Mouse (Mus musculus) limb, embryonic 15.5 days (tissue): ENCODE measurements around the gene Mrvi1. TPM values are rescaled to one million over a fixed set of nuclear protein-coding genes. Genes with fewer than 3 reads are reported as not detected.

Source experiments
- ATAC-seq: fragments of 200-750 bp; cut with Nextera tagmentation; 2 replicates; pipeline ENCODE4 v1.8.0; 2017; ENCODE audit warnings: low read depth, moderate TSS enrichment; ENCODE audit not compliant: insufficient number of reproducible peaks, low FRiP score, low TSS enrichment
- H3K27ac ChIP-seq: fragments of 300-500 bp; sonication (generic); 2 replicates; pipeline ENCODE4 v1.5.1; 2015; ENCODE audit warnings: moderate library complexity, mild to moderate bottlenecking, inconsistent platforms
- H3K27me3 ChIP-seq: fragments of 300-500 bp; sonication (generic); 2 replicates; pipeline ENCODE4 v1.6.1; 2015; ENCODE audit warnings: inconsistent platforms
- H3K36me3 ChIP-seq: fragments of 300-500 bp; sonication (generic); 2 replicates; pipeline ENCODE4 v1.6.1; 2015; ENCODE audit warnings: inconsistent platforms
- H3K4me1 ChIP-seq: fragments of 300-500 bp; sonication (generic); 2 replicates; pipeline ENCODE4 v1.6.1; 2015; ENCODE audit warnings: inconsistent platforms
- H3K4me2 ChIP-seq: fragments of 300-500 bp; sonication (generic); 2 replicates; pipeline ENCODE4 v1.6.1; 2015; ENCODE audit warnings: mild to moderate bottlenecking, inconsistent platforms
- H3K4me3 ChIP-seq: fragments of 300-500 bp; sonication (generic); 2 replicates; pipeline ENCODE4 v1.5.1; 2015; ENCODE audit warnings: mild to moderate bottlenecking, inconsistent platforms
- H3K9ac ChIP-seq: fragments of 300-500 bp; sonication (generic); 2 replicates; pipeline ENCODE4 v1.6.1; 2015; ENCODE audit warnings: inconsistent platforms
- H3K9me3 ChIP-seq: fragments of 300-500 bp; sonication (generic); 2 replicates; pipeline ENCODE4 v1.6.1; 2016; ENCODE audit warnings: inconsistent platforms
- WGBS: fragments of 180-500 bp; shearing (Covaris S2); methylation state at CpG from one replicate; pipeline ENCODE4 v1.1.7; 2015; 5-methylcytosine and 5-hydroxymethylcytosine counted together
- polyA plus RNA-seq: library from polyadenylated mRNA; unstranded; fragments of >200 nt; fragmentation: Nextera tagmentation; extraction: Ambion mirVana; gene quantifications from 2 replicates; pipeline ENCODE4 v1.2.1, GENCODE M21; 2015

Mrvi1 gene
- polyA plus RNA-seq, 1 experiment from 2014 or later, result 0.96 TPM

- Histone ChIP-seq H3K9ac (no peak overlapping the region), H3K27ac (no peak overlapping the region), H3K4me2 (no peak overlapping the region), H3K36me3 (no peaks in the 10 kb centered on the region), H3K4me3 (no peak overlapping the region), H3K27me3 (no peaks in the 10 kb centered on the region), H3K4me1 (no peaks in the 10 kb centered on the region), H3K9me3 (no peaks in the 10 kb centered on the region)
- no peak for ATAC-seq
- 87% methylated on average over 9 of the region's 9 CpGs for WGBS
These were observed 87.6 kb downstream of the Mrvi1 start for GRCm38 (mm10) chr7:110894673-110895072.

- Histone ChIP-seq H3K4me3 (no peak overlapping the region), H3K4me1 (no peaks in the 10 kb centered on the region), H3K9me3 (no peaks in the 10 kb centered on the region), H3K27ac (no peak overlapping the region), H3K9ac (no peak overlapping the region), H3K4me2 (no peak overlapping the region), H3K36me3 (no peaks in the 10 kb centered on the region), H3K27me3 (no peaks in the 10 kb centered on the region)
- ATAC-seq, result no peak
- 71% methylated on average over 10 of the region's 10 CpGs for WGBS
These were observed 88.2 kb downstream of the Mrvi1 start for GRCm38 (mm10) chr7:110893943-110894610.

- Histone ChIP-seq H3K9ac (no peak overlapping the region), H3K36me3 (no peaks in the 10 kb centered on the region), H3K4me2 (no peak overlapping the region), H3K27ac (no peak overlapping the region), H3K9me3 (no peaks in the 10 kb centered on the region), H3K4me3 (no peak overlapping the region), H3K27me3 (no peaks in the 10 kb centered on the region), H3K4me1 (no peaks in the 10 kb centered on the region)
- 72% methylated on average over 9 of the region's 9 CpGs for WGBS
- ATAC-seq, result no peak
These were observed 90.7 kb downstream of the Mrvi1 start for GRCm38 (mm10) chr7:110891501-110891986.

- ATAC-seq, result no peak
- H3K36me3 ChIP-seq, result no peaks in the 10 kb centered on the region
- 69% methylated on average over 2 of the region's 2 CpGs for WGBS
- H3K9ac ChIP-seq, result no peak overlapping the region
- no peak overlapping the region for H3K4me3 ChIP-seq
- H3K27me3 ChIP-seq, result no peaks in the 10 kb centered on the region
- H3K4me2 ChIP-seq, result no peak overlapping the region
- no peak overlapping the region for H3K27ac ChIP-seq
- H3K9me3 ChIP-seq, result no peaks in the 10 kb centered on the region
- H3K4me1 ChIP-seq, result no peaks in the 10 kb centered on the region
These were observed 100.4 kb downstream of the Mrvi1 start for GRCm38 (mm10) chr7:110881746-110882333.

GRCm38 (mm10) chr7:110878028-110878427 is 104.2 kb downstream of the Mrvi1 start:
- Histone ChIP-seq H3K4me1 (no peaks in the 10 kb centered on the region), H3K9ac (no peak overlapping the region), H3K4me3 (no peak overlapping the region), H3K36me3 (no peaks in the 10 kb centered on the region), H3K4me2 (no peak overlapping the region), H3K27ac (0 out of 2 replicates have a peak overlapping the region, but pooled peaks have one; percentile 44), H3K9me3 (no peaks in the 10 kb centered on the region), H3K27me3 (no peaks in the 10 kb centered on the region)
- no peak for ATAC-seq
- 70% methylated on average over 4 of the region's 4 CpGs for WGBS

GRCm38 (mm10) chr7:110876965-110877364 is 105.3 kb downstream of the Mrvi1 start:
- no peaks in the 10 kb centered on the region for H3K4me1 ChIP-seq
- no peaks in the 10 kb centered on the region for H3K27me3 ChIP-seq
- no peaks in the 10 kb centered on the region for H3K36me3 ChIP-seq
- no peak overlapping the region for H3K4me3 ChIP-seq
- no peak overlapping the region for H3K9ac ChIP-seq
- no peaks in the 10 kb centered on the region for H3K9me3 ChIP-seq
- H3K4me2 ChIP-seq, result no peak overlapping the region
- 77% methylated on average over 4 of the region's 4 CpGs for WGBS
- no peak for ATAC-seq
- no peak overlapping the region for H3K27ac ChIP-seq

GRCm38 (mm10) chr7:110868807-110869206 is 113.5 kb downstream of the Mrvi1 start:
- 0 out of 2 replicates have a peak, but pooled peaks cover 3% of the 10 kb centered on the region for H3K4me1 ChIP-seq
- ATAC-seq, result no peak
- H3K9me3 ChIP-seq, result no peaks in the 10 kb centered on the region
- no peak overlapping the region for H3K27ac ChIP-seq
- no peak overlapping the region for H3K4me3 ChIP-seq
- no peak overlapping the region for H3K4me2 ChIP-seq
- H3K27me3 ChIP-seq, result no peaks in the 10 kb centered on the region
- no peaks in the 10 kb centered on the region for H3K36me3 ChIP-seq
- H3K9ac ChIP-seq, result no peak overlapping the region
- WGBS, result 68% methylated on average over 5 of the region's 5 CpGs

GRCm38 (mm10) chr7:110867116-110867515 is 115.1 kb downstream of the Mrvi1 start:
- H3K9ac ChIP-seq, result no peak overlapping the region
- 0 out of 2 replicates have a peak, but pooled peaks cover 3% of the 10 kb centered on the region for H3K4me1 ChIP-seq
- no peaks in the 10 kb centered on the region for H3K36me3 ChIP-seq
- ATAC-seq, result no peak
- no peak overlapping the region for H3K4me2 ChIP-seq
- no peaks in the 10 kb centered on the region for H3K27me3 ChIP-seq
- H3K9me3 ChIP-seq, result no peaks in the 10 kb centered on the region
- no peak overlapping the region for H3K27ac ChIP-seq
- H3K4me3 ChIP-seq, result no peak overlapping the region
- 87% methylated on average over 6 of the region's 6 CpGs for WGBS

GRCm38 (mm10) chr7:110866021-110866420 is 116.2 kb downstream of the Mrvi1 start:
- no peak for ATAC-seq
- Histone ChIP-seq H3K27ac (no peak overlapping the region), H3K4me3 (no peak overlapping the region), H3K27me3 (no peaks in the 10 kb centered on the region), H3K9me3 (no peaks in the 10 kb centered on the region), H3K36me3 (no peaks in the 10 kb centered on the region), H3K9ac (no peak overlapping the region), H3K4me2 (no peak overlapping the region), H3K4me1 (0 out of 2 replicates have a peak, but pooled peaks cover 3% of the 10 kb centered on the region)
- 86% methylated on average over 3 of the region's 3 CpGs for WGBS

- Histone ChIP-seq H3K36me3 (no peaks in the 10 kb centered on the region), H3K4me2 (no peak overlapping the region), H3K9ac (no peak overlapping the region), H3K9me3 (no peaks in the 10 kb centered on the region), H3K27ac (no peak overlapping the region), H3K4me1 (0 out of 2 replicates have a peak, but pooled peaks cover 3% of the 10 kb centered on the region), H3K4me3 (no peak overlapping the region), H3K27me3 (no peaks in the 10 kb centered on the region)
- 60% methylated on average over 6 of the region's 6 CpGs for WGBS
- no peak for ATAC-seq
These were observed 116.7 kb downstream of the Mrvi1 start for GRCm38 (mm10) chr7:110865570-110865969.

- no peak overlapping the region for H3K4me3 ChIP-seq
- no peak overlapping the region for H3K4me2 ChIP-seq
- no peak overlapping the region for H3K27ac ChIP-seq
- no peak for ATAC-seq
- WGBS, result 24% methylated on average over 10 of the region's 10 CpGs
- H3K27me3 ChIP-seq, result no peaks in the 10 kb centered on the region
- no peaks in the 10 kb centered on the region for H3K9me3 ChIP-seq
- H3K9ac ChIP-seq, result no peak overlapping the region
- H3K4me1 ChIP-seq, result 0 out of 2 replicates have a peak, but pooled peaks cover 3% of the 10 kb centered on the region
- H3K36me3 ChIP-seq, result no peaks in the 10 kb centered on the region
These were observed 117.2 kb downstream of the Mrvi1 start for GRCm38 (mm10) chr7:110865038-110865437.

- no peak within 1 kb of the TSS for H3K9ac ChIP-seq
- ATAC-seq, result no peak
These were observed 119.4 kb downstream of the Mrvi1 start, which contains the start of gene Lyve1 for GRCm38 (mm10) chr7:110862751-110863289. Lyve1 (minus strand) TSS chr7:110863239.

More at GRCm38 (mm10) chr7:110862751-110863289, 119.4 kb downstream of the Mrvi1 start, which contains the start of gene Lyve1:
- 70% methylated on average over 12 of the region's 12 CpGs for WGBS
- Histone ChIP-seq H3K4me3 (no peak within 1 kb of the TSS), H3K27me3 (no peaks in the 10 kb centered on the region), H3K9me3 (no peaks in the 10 kb centered on the region), H3K27ac (no peak within 1 kb of the TSS), H3K4me2 (no peak within 1 kb of the TSS), H3K36me3 (no peaks in the 10 kb centered on the region), H3K4me1 (0 out of 2 replicates have a peak, but pooled peaks cover 3% of the 10 kb centered on the region)
